Mouse (Mus musculus) MEL (cell line): ENCODE measurements around the gene Glis1.

ENCODE experiments used
- EP300 ChIP-seq, 2 experiments: IDR thresholded peaks; 2 replicates each; pipeline ENCODE4 v1.6.1; 2011; ENCODE audit warnings: improper control_type of control experiment in 2 of 2, low read length in 2 of 2, low read depth in 1 of 2, mild to moderate bottlenecking in 1 of 2
- GATA1 ChIP-seq: IDR thresholded peaks from 2 replicates; pipeline ENCODE4 v1.6.1; 2011; ENCODE audit warnings: low read depth, low read length, improper control_type of control experiment
- MAFK ChIP-seq: IDR thresholded peaks from 2 replicates; pipeline ENCODE4 v1.6.1; 2011; ENCODE audit warnings: low read depth, mild to moderate bottlenecking, low read length, improper control_type of control experiment, borderline replicate concordance
- NELFE ChIP-seq: IDR thresholded peaks from 2 replicates; pipeline ENCODE4 v1.6.1; 2011; ENCODE audit warnings: low read depth, low read length, improper control_type of control experiment

GRCm38 (mm10) chr4:107617596-107618230, 183.3 kb downstream of the Glis1 start:
- no peak for TF ChIP-seq EP300 (IDR thresholded peaks at IDR 0.05; ENCODE audit: low read depth in 1 of 2, low read length in 2 of 2)
- TF ChIP-seq GATA1 = no peak
- no peak for TF ChIP-seq NELFE
- no peak for TF ChIP-seq MAFK
